Mouse (Mus musculus): ENCODE results near the gene Fbxo6.
A peak's percentile ranks its signal among the peaks of the same experiment; 100 is the strongest.
"Not testable (repeated sequence)": the region's sequence is repeated elsewhere in the genome, so short reads cannot be mapped to it uniquely, and the experiment has no call there.

Fbxo6 gene

DNA sequence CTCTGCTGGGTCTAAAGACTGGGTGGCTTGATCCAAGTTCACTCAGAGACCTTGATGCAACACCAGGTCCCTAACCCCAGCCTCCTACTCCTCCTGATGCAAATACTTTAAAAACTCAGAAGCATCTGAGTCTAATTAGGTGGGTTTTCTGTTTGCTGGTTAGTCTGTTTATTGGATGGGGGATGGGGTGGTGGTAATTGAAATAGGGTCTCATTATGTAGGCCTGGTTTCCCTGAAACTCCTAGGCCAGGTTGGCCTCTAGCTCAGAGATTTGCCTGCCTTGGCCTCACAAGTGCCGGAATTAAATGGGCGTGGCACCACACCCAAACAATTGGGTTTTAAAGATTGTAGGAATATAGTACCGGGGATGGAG is 29.3 kb downstream of the Fbxo6 start:
- no peak for DNase-seq

DNA sequence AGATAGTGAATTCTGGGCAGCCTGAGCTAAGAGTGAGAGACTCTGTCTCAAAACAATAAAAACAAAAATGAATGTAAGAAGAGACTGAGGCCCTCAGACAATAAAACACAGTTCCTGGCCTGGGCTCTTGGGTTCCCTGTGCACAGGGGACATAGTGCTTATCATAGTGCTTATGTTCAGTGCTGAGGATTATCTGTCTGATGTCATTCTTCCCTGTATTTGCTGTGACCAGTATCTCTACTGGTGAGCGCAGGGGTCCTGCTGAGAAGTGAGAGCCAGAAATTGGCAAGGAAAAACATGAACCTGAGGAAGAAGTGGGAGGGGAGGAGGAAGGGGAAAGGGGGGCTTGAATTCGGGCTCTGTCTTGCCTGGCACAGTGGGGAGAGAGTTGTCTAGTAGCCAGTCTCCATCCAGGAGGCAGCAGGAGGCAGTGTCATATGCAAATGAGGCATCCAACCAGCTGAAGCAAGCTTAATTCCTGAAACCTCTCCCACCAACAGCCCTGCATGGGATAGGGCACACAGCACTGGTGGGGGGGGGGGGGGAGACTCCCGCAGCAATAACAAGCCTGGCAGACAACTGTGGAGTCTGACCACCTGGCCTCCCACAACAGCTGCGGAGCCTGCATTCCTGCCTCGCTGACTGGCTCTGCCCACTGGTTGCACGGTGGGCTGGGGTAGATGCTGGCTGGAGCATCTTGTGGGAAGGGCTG is 29.8 kb downstream of the Fbxo6 start:
- DNase-seq = no peak

DNA sequence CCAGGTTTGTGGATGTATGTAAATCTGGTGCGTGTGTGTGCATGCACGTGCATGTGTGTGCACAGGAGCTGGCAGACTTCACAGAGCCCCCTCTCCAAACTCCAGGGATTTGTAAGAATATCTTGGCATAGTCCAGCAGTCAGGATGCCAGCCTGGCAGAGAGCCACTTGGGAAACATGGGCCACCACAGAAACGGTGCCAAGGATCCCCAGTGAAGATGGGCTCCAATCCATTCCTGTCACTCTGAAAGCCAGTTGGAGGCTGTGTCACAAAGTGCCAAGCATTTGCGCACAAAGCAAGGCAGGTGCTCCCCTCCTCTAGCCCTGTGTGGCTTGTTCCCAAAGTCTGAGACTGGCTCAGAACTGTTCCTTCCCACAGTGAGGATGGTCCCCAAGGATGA is 30.6 kb downstream of the Fbxo6 start:
- no peak for DNase-seq

DNA sequence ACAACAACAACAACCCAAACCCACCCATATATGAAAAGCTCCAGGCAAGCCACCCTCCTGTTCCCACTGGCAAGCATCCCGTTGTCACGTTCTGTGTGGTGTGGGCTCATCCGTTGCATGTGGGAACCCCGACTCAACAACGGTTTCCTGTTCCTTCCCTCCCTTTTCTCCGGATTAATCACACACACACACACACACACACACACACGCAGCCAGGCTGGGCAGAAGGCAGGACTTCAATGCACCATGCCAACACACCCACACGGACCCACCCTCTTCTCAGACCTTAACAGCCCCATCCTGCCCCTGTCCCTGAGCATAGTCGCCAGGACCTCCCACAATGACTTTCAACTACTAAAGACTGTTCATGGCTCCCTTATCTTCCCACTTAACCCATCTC is 31.4 kb downstream of the Fbxo6 start:
- DNase-seq = no peak

DNA sequence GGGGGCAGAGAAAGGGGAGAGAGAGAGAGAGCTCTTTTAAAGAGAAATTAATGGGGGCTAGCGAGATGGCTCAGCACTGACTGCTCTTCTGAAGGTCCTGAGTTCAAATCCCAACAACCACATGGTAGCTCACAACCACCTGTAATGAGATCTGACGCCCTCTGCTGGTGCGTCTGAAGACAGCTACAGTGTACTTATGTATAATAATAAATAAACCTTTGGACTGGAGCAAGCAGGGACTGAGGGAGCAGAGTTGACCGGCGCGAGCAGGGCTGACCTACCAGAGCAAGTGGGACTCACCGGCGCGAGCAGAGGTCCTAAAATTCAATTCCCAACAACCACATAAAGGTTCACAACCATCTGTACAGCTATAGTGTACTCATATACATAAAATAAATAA is 32.4 kb downstream of the Fbxo6 start:
- DNase-seq = not testable (repeated sequence)

DNA sequence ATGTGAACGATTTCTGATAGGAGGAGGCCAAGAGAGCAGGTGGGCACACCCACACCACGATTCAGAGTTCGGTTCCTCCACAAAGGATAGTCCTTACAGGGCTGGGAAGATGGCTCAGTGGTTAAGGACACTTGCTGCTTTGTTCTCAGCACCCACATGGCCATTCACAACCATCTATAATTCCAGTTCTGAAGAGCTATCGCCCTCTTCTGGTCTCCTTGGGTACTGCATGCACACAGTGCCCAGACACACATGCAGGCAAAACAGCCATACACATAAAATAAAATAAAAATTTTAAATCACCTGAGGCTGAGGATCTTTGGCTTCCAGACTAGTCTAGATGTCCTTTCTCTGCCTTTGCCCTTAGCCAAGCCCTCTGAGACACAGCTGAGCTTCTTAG is 34.5 kb downstream of the Fbxo6 start:
- DNase-seq = no peak

DNA sequence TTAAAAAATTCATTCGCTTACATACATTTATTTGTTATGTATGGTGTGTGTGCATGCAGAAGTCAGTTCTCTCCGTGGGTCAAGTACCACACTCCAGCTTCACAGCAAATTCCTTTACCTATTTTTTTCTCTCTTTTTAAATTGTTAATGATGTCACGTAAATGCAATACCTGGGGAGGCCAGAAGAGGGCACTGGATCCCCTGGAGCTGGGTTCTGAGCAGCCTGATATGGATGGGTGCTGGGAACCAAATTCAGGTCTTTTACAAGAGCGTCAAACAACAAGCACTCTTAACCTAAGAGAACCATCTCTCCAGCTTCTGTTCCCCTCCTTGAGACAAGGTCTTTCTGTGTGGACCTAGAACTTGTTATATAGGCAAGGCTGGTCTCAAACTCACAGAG is 35.3 kb downstream of the Fbxo6 start:
- DNase-seq = no peak

DNA sequence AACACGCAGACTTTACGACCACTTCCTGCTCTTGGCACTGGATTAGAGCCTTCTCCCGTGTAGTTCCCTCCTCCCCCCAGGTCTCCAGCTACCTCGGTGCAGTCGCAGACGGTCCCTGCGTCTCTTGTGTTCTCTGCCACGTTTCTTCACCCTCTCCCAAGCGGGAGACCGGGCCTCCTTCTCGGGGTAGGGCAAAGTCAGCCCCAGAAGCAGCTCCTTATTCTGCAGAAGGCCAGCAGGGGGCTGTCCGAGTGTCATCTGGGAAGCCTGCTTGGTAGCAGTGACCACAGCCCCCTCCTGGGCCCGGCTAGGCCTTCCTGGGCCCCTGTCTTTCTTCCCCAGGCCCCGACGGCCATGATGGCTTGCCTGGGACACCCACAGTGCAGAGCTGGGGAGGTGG is 36.5 kb downstream of the Fbxo6 start:
- DNase-seq = peak; percentile 58

DNA sequence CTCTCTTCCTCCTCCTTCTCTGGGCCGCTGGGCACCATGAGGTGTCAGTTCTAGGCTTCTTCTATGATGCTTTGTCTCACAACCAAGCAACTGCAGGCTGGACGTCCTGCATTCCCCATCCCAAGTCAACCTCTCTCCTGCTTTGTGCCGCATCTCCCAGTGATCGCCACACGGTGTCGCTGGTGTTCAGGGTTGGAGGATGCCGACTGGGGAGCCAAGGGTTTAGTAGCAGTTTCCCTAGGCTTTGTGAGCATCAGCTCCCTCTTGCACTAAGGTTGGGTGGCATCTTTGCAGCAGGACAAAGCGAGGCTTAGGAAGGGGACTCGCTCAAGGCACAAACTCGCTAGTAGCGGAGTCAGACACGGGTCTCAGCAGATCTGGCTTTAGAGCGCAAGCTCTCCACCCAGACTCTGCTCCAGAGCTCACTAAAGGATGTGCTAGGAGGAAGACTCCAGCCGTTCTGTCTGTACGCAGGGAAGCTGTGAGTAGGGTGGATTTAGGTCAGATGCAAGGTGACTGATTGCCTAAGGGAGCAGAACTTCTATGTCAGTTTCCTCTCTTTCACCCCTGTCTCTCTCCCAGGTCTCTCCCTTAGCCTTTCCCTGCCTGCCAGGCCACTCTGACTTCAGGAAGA is 37.1 kb downstream of the Fbxo6 start:
- peak; percentile 88 for DNase-seq

DNA sequence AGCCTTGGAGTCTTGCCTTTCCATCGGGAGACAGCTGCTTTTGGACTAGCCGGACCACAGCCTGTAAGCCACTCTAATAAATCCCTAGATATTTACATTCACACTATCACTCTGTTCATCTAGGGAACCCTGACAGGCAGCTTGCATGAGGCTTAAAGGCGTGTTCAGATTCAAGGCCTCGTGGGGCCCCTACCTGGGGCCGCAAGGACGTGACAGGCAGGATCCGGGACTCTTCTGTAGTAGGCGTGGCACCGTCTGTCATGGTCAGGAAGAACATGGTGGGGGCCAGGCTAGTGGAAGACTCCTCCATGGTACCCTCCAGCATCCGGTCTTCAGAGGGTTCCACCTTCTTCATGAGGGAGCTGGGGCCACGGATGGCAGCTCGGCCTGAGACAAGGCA is 39.4 kb downstream of the Fbxo6 start:
- DNase-seq = no peak

DNA sequence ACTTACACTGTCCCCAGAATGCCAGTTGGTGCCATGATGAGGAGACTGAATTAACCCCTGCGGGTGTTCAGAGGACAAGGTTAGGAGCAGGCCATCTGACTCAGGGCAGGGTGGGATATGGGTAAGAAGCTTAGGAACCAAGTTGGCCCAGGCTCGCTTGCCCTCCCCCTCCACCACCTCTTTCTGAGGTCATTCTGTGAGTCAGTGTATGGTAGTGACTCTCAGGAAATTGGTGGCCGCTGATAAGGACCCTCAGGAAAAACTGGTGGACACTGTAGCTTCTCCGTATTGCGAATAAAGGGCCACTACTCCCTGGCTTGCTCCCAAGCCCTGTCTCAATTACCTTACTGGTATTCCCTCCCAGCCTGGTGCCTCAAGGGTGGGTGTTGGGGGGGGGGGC is 42.7 kb downstream of the Fbxo6 start:
- DNase-seq = no peak

DNA sequence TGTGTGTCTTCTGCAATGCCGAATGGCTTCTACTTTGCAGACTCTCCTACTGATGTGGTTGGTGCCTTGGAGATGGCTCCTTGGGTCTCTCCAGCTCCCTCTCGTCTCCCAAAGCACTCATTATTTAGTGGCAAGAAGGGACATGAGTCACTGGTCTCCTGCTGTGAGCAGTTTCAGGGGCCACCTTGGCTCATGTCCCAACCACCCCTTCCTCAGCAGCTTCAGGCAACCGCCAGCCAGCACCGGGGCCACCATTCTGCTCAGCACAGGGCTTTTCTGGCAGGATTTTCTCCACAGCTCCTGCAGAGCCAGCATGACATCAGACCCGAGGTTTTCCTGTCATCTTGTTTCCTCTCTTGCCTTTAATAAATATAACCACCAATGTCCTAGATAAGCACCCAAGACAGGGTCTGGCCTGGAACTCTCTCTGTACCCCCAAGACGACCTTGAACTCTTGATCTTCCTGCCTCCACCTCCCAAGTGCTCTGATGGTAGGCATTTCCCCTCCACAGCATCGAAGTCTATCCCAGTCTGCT is 43.3 kb downstream of the Fbxo6 start:
- DNase-seq = no peak

DNA sequence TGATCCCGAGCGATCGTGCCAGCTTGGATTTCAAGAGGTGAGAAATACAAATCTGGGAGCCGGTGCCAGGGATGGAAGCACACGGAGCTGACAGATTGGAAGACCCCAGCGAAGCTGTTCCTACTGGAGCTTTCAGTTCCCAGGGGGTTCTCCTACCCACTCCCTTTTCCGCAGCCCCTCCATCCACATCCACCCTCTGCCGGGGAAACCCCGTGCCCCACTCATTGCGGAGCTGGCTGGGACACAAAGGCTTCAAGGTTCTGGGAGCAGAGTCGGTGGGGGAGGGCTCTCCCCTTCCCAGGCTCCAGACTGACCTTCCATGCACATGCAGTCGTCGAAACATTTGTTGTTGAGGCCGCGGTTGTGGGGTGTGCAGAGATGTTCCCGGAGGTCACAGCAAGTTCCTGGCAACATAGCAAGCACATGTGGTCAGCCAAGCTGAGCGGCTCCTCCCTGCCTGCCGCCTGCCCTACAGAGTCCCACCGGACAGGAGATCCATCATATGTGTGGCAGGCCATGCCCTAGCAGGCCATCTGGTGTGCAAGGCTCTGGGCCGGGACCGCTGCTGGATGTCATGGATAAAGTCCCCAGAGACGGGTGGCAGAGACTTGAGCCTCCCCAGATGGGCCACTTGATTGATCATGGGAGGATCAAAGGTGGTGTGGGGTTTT is 44.2 kb downstream of the Fbxo6 start:
- DNase-seq = no peak

DNA sequence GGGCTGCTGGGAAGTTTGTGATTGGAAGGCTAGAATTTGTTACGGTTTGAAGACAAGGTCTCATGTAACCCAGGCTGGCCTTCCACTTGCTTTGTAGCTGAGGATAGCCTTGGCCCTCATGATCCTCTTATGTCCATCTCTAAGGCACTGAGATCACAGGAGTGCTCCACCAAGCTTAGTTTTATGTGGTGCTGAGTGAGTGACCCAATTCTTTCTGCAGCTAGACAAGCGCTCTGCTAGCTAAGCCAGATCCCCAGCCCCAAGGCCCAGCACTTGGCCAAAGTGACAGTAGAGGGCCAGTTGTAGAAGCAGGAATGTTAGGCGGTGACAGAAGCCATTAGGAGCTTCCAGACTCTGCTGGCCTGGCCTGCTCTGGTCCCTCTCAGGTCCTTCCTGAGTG is 47.8 kb downstream of the Fbxo6 start:
- DNase-seq = no peak

DNA sequence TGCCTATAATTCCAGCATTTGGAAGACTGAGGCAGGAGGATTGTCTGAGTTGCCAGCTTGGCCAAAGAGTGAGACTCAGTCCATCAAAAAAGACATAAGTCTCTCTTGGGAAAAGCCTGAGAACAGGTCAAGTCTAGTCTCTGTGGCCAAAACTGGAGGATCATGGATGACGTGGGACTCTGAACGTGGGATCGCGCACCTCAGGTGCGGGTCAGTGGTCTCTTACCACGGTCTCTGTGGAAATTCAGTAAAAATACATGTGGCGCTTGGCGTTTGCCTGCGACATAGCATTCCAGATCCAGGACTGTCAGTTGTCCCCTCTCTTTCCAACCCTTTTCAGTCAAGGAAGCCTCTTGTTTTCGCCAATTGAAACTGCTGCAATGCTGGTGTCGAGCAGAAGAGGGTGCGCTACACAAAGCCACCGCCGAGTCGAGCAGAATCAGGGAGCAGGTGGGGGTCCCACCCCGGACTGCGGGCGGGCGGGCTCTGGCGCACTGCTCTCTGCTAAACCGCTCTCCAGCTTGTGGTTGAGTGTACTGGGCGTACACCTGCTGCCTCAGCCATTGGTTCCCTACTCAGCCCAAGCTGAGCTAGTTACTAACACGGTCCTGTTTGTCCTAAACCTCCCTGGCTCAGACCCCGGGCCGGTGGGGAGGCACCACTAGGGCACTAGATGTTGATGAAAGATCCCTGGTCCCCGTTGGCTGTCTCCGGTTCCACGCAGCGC is 50.0 kb downstream of the Fbxo6 start:
- peak; percentile 93 for DNase-seq

DNA sequence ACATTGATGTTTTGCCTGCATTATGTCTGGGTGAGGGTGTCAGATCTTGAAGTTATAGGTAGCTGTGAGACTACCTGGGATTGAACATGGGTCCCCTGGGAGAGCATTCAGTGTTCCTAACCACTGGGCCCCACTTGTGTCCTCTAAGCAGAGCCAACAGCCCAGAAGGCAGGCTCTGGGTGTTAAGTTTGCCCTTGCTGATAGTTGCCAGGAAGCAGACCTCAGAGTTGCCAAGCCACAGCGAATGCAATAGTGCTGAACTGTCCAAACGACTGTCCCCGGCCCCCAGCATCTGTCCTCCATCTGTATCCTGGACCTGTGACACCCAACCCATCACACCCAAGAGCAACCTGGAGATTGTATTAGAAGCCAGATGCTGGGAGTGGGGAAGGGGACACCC is 53.3 kb downstream of the Fbxo6 start:
- DNase-seq = no peak

DNA sequence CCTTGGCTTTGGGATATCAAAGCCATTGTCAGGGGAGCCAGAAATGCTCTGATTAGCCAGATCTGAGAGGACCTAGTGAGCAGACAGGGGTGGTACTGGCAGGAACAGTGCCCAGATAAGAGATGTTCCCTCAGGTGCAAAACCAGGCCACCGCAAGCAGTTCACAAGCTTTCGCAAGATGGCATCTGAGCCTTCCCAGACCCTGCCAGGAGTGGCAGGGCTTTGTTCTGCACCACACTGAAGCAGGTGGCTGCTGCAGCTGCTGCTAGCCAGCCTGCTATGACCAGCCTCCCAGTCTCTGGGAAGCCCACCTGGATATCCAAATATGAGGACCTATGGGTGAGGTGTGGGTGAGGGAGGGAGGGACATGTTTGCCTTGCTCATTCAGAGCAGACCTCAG is 54.0 kb downstream of the Fbxo6 start:
- DNase-seq = peak; percentile 82

Measured in thymus, postnatal 14 days (tissue).